16 mouse cellular contexts compared by ENCODE assay signal in genomic region chr7:133163011-133163410, GRCm38 (mm10). TPM values are rescaled to one million over a fixed set of nuclear protein-coding genes. Genes with fewer than 3 reads are reported as not detected.
A peak's percentile ranks its signal among the peaks of the same experiment; 100 is the strongest.
DNase-seq lines count a peak whose midpoint lies in the region; ATAC-seq and TF ChIP-seq lines count a peak whose summit lies in the region.
"Had no signal": no experiment of that assay in that cellular context is flagged by ENCODE, and none has a peak within 500 bp of the region (broad histone marks: within the 10 kb centered on the region; RNA-seq: fewer than 3 reads in every experiment).

No protein-coding gene starts in this region.

- H3K4me3 ChIP-seq in liver, postnatal 0 days (ENCODE audit: low read depth, low read length), result no peak overlapping the region
- no peak overlapping the region for H3K4me3 ChIP-seq in liver, embryonic 12.5 days
- H3K4me3 ChIP-seq in kidney, adult 2 months (ENCODE audit: insufficient read depth, low read depth, low read length), result no peak overlapping the region
- no peak overlapping the region for H3K4me3 ChIP-seq in forebrain, embryonic 16.5 days (replicated peaks; ENCODE audit: low read length)
- H3K4me3 ChIP-seq: embryonic facial prominence, embryonic 15.5 days; forebrain, embryonic 12.5 days; heart, embryonic 15.5 days; midbrain, embryonic 15.5 days; neural tube, embryonic 12.5 days had no signal

- peak; percentile 25; the same call in 1 of the 2 replicates for ATAC-seq in liver, postnatal 0 days
- no peak for ATAC-seq in liver, embryonic 12.5 days
- ATAC-seq in forebrain, embryonic 16.5 days, result no peak
- ATAC-seq: inflammation-experienced regulatory T-cells, adult 6 months; midbrain, embryonic 15.5 days had no signal

- H3K9ac ChIP-seq in liver, postnatal 0 days (replicated peaks), result no peak overlapping the region
- no peak overlapping the region for H3K9ac ChIP-seq in liver, embryonic 12.5 days
- no peak overlapping the region for H3K9ac ChIP-seq in forebrain, embryonic 16.5 days (replicated peaks; ENCODE audit: low read depth, low read length)
- H3K9ac ChIP-seq: embryonic facial prominence, embryonic 15.5 days; forebrain, embryonic 12.5 days; heart, embryonic 15.5 days; midbrain, embryonic 15.5 days; neural tube, embryonic 12.5 days had no signal

- no peak for TF ChIP-seq CTCF in liver, postnatal 0 days (IDR thresholded peaks at IDR 0.05; ENCODE audit: low read depth)
- TF ChIP-seq CTCF in kidney, adult 2 months (conservative IDR thresholded peaks at IDR 0.05; ENCODE audit: insufficient read depth, insufficient read length, low read depth, low read length), result no peak

- H3K27ac ChIP-seq in liver, postnatal 0 days (ENCODE audit: low read depth), result no peak overlapping the region
- no peak overlapping the region for H3K27ac ChIP-seq in liver, embryonic 12.5 days
- H3K27ac ChIP-seq in kidney, adult 2 months (ENCODE audit: insufficient read depth, low read depth, low read length), result no peak overlapping the region
- no peak overlapping the region for H3K27ac ChIP-seq in forebrain, embryonic 16.5 days (ENCODE audit: low read length)
- H3K27ac ChIP-seq: embryonic facial prominence, embryonic 15.5 days; forebrain, embryonic 12.5 days; heart, embryonic 15.5 days; macrophage; midbrain, embryonic 15.5 days; neural tube, embryonic 12.5 days had no signal

- no peak for TF ChIP-seq EP300 in liver, postnatal 0 days (IDR thresholded peaks at IDR 0.05; ENCODE audit: low read depth)

- no peaks in the 10 kb centered on the region; the same call in 1 of the 2 replicates for H3K4me1 ChIP-seq in liver, postnatal 0 days (ENCODE audit: insufficient read depth)
- H3K4me1 ChIP-seq in liver, embryonic 12.5 days, result no peaks in the 10 kb centered on the region
- H3K4me1 ChIP-seq in kidney, adult 2 months (ENCODE audit: control insufficient read depth, insufficient read depth, low read length), result no peaks in the 10 kb centered on the region; the same call in 1 of the 2 replicates
- H3K4me1 ChIP-seq in forebrain, embryonic 16.5 days (replicated peaks; ENCODE audit: control insufficient read depth, insufficient read depth, low read length), result 0 out of 2 replicates have a peak, but pooled peaks cover 3% of the 10 kb centered on the region
- H3K4me1 ChIP-seq: forebrain, embryonic 12.5 days; heart, embryonic 15.5 days; midbrain, embryonic 15.5 days had no signal

- TF ChIP-seq POLR2A in kidney, adult 2 months (IDR thresholded peaks at IDR 0.05; ENCODE audit: low read depth, low read length), result no peak

- no peak overlapping the region for H3K4me2 ChIP-seq in liver, postnatal 0 days (ENCODE audit: low read depth, low read length)
- H3K4me2 ChIP-seq in liver, embryonic 12.5 days, result no peak overlapping the region
- H3K4me2 ChIP-seq in forebrain, embryonic 16.5 days (ENCODE audit: low read length), result no peak overlapping the region
- H3K4me2 ChIP-seq: embryonic facial prominence, embryonic 15.5 days; forebrain, embryonic 12.5 days; heart, embryonic 15.5 days; midbrain, embryonic 15.5 days; neural tube, embryonic 12.5 days had no signal

- H3K36me3 ChIP-seq in liver, postnatal 0 days (replicated peaks; ENCODE audit: insufficient read depth, low read length), result no peaks in the 10 kb centered on the region
- H3K36me3 ChIP-seq in liver, embryonic 12.5 days, result no peaks in the 10 kb centered on the region
- no peaks in the 10 kb centered on the region for H3K36me3 ChIP-seq in kidney, adult 2 months (ENCODE audit: control insufficient read depth, insufficient read depth, low read length)
- H3K36me3 ChIP-seq in forebrain, embryonic 16.5 days (ENCODE audit: control insufficient read depth, insufficient read depth), result no peaks in the 10 kb centered on the region
- H3K36me3 ChIP-seq: embryonic facial prominence, embryonic 15.5 days; forebrain, embryonic 12.5 days; heart, embryonic 15.5 days; midbrain, embryonic 15.5 days; neural tube, embryonic 12.5 days had no signal

- no peaks in the 10 kb centered on the region for H3K9me3 ChIP-seq in liver, postnatal 0 days (ENCODE audit: low read length)
- no peaks in the 10 kb centered on the region for H3K9me3 ChIP-seq in liver, embryonic 12.5 days (replicated peaks)
- H3K9me3 ChIP-seq in forebrain, embryonic 16.5 days (ENCODE audit: control insufficient read depth, low read length), result no peaks in the 10 kb centered on the region
- H3K9me3 ChIP-seq: embryonic facial prominence, embryonic 15.5 days; forebrain, embryonic 12.5 days; heart, embryonic 15.5 days; midbrain, embryonic 15.5 days; neural tube, embryonic 12.5 days had no signal

- 51% methylated on average over 5 of the region's 5 CpGs for WGBS in liver, postnatal 0 days (ENCODE audit: insufficient replicate concordance)
- WGBS in liver, embryonic 12.5 days (ENCODE audit: insufficient replicate concordance), result 58% methylated on average over 5 of the region's 5 CpGs
- 26% methylated on average over 5 of the region's 5 CpGs for WGBS in kidney, adult 2 months
- 62% methylated on average over 5 of the region's 5 CpGs for WGBS in forebrain, embryonic 16.5 days

- DNase-seq in gastrocnemius, postnatal 25 days, result peak; percentile 29
- DNase-seq in gastrocnemius, postnatal 10 days, result no peak
- no peak for DNase-seq in liver, postnatal 0 days
- peak; percentile 77 for DNase-seq in kidney, adult 2 months
- DNase-seq in skeletal muscle tissue, adult 2 months (ENCODE audit: low read depth, low spot score), result peak; percentile 26
- no peak for DNase-seq in layer of hippocampus, adult 8-10 months (ENCODE audit: low spot score in 2 of 2)
- DNase-seq: cerebellum, adult 11 months had no signal

- H3K27me3 ChIP-seq in liver, postnatal 0 days (ENCODE audit: insufficient read depth, low read length), result no peaks in the 10 kb centered on the region
- H3K27me3 ChIP-seq in liver, embryonic 12.5 days (replicated peaks), result no peaks in the 10 kb centered on the region
- H3K27me3 ChIP-seq in kidney, adult 2 months (replicated peaks; ENCODE audit: control insufficient read depth, insufficient read depth, low read length), result no peaks in the 10 kb centered on the region
- no peaks in the 10 kb centered on the region for H3K27me3 ChIP-seq in forebrain, embryonic 16.5 days (replicated peaks; ENCODE audit: control insufficient read depth, insufficient read depth, low read length)
- H3K27me3 ChIP-seq: embryonic facial prominence, embryonic 15.5 days; forebrain, embryonic 12.5 days; heart, embryonic 15.5 days; midbrain, embryonic 15.5 days; neural tube, embryonic 12.5 days had no signal

RNA-seq across cellular contexts. Expression of gene Ctbp2, which starts 38.9 kb away (rescaled TPM):
- total RNA-seq in gastrocnemius, postnatal 25 days (2021), result 10 to 100 TPM; 11.7 to 15.9 TPM
- 10 to 100 TPM; 33.8 to 40.9 TPM for total RNA-seq in gastrocnemius, postnatal 10 days (2021)
- polyA plus RNA-seq in liver, postnatal 0 days (2015; fragmentation: Nextera tagmentation; extraction: Ambion mirVana), result 5.8 and 6.1 TPM in 2 replicates
- 23.1 and 24.1 TPM in 2 replicates for polyA plus RNA-seq in liver, embryonic 12.5 days (2016; fragmentation: Nextera tagmentation; extraction: Ambion mirVana)
- 48.6 and 57.5 TPM in 2 replicates for polyA plus RNA-seq in kidney, adult 2 months (2012; rRNA removed)
- 74.6 and 85.2 TPM in 2 replicates for polyA plus RNA-seq in forebrain, embryonic 16.5 days (2015; fragmentation: Nextera tagmentation; extraction: Ambion mirVana)
- total RNA-seq in layer of hippocampus, adult 8-10 months (2022), result 10 to 100 TPM; 51.6 to 59.4 (median 55.8) TPM

RNA-seq across cellular contexts. Expression of gene Fgfr2, which starts 39.9 kb away (rescaled TPM):
- under 1 TPM; 0.33 to 0.96 TPM for total RNA-seq in gastrocnemius, postnatal 25 days (2021)
- 1 to 10 TPM; 3.0 to 6.1 TPM for total RNA-seq in gastrocnemius, postnatal 10 days (2021)
- 11.2 TPM in 2 replicates for polyA plus RNA-seq in liver, postnatal 0 days (2015; fragmentation: Nextera tagmentation; extraction: Ambion mirVana)
- 17.8 and 18.5 TPM in 2 replicates for polyA plus RNA-seq in liver, embryonic 12.5 days (2016; fragmentation: Nextera tagmentation; extraction: Ambion mirVana)
- polyA plus RNA-seq in kidney, adult 2 months (2012; rRNA removed), result 14.8 and 15.3 TPM in 2 replicates
- 39.2 and 52.1 TPM in 2 replicates for polyA plus RNA-seq in forebrain, embryonic 16.5 days (2015; fragmentation: Nextera tagmentation; extraction: Ambion mirVana)
- 10 to 100 TPM; 60.7 to 72.9 (median 65.8) TPM for total RNA-seq in layer of hippocampus, adult 8-10 months (2022)
- polyA plus RNA-seq: macrophage had no signal

Comparison
In these comparisons a context has a peak if more than half of its experiments do, and no peak if none do; other contexts are left out.
1. DNase-seq: peak in gastrocnemius, postnatal 25 days (single experiment), kidney, adult 2 months (single experiment) and skeletal muscle tissue, adult 2 months (single experiment); none in gastrocnemius, postnatal 10 days (single experiment), liver, postnatal 0 days (single experiment) and layer of hippocampus, adult 8-10 months (0 of 2).